Mouse (Mus musculus) gastrocnemius, postnatal 10 days (tissue): ENCODE results near the gene Prrt2. TPM values are rescaled to one million over a fixed set of nuclear protein-coding genes. Genes with fewer than 3 reads are reported as not detected.

Source experiments
- DNase-seq: peaks from one replicate; pipeline ENCODE4 v3.0.0; 2021; ENCODE audit warnings: mixed read lengths
- total RNA-seq, 2 experiments: library from RNA; stranded (reverse); gene quantifications; 2 replicates each; pipeline ENCODE4 v1.2.3; 2021

Prrt2 gene
- total RNA-seq, 2 experiments from 2014 or later: 1.9 to 4.6 TPM

DNA sequence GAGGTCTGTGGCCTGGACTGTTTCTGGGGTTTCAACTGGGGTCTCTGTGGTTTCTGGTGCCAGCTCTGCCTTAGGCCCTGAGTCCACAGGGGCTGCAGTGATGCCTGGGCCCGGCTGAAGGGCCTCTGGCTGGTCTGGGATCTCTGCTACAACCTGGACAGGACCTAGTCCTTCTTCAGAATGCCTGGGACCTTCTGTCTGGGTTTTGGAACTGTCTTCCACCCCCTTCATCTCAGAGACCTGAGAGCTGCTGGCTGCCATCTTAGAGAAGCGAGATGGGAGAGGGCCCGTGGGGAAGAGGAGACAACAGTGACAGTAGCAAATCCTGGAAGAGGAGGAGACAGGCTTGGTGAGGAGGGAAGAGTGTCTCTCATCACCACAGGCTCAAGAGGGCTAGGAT lies 980 bp downstream of the Prrt2 start:
- no peak for DNase-seq

DNA sequence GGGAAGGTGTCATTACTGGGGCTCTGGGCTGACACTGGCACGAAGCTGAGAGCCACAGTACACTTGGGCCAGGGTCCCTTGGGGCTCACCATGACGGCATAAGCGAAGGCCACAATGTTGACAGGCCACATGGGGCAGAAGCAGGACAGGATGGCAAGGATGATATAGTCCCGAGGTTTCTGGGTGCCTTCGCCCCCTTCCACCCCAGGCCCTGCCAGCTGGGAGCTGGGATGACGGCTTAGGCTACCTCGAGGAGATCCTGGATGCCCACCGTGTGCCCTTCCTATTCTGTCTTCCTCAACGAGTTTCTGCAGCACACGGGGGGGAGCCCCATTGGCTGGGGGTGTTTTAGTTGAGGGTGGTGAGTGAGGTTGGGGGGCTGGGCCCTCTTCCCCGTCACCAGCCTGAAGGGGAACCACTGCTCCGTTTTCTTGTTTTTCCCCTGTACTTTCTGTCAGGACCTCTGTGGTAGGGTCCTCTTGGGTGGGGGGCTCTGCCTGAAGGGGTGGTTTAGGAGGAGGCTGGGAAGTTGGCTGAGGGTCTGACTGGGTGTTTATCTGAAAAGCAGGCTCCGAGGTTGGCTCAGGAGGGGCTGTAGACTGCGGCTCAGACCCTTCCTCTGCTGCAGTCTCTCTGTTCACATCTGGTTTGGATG lies 1.6 kb downstream of the Prrt2 start:
- no peak for DNase-seq

DNA sequence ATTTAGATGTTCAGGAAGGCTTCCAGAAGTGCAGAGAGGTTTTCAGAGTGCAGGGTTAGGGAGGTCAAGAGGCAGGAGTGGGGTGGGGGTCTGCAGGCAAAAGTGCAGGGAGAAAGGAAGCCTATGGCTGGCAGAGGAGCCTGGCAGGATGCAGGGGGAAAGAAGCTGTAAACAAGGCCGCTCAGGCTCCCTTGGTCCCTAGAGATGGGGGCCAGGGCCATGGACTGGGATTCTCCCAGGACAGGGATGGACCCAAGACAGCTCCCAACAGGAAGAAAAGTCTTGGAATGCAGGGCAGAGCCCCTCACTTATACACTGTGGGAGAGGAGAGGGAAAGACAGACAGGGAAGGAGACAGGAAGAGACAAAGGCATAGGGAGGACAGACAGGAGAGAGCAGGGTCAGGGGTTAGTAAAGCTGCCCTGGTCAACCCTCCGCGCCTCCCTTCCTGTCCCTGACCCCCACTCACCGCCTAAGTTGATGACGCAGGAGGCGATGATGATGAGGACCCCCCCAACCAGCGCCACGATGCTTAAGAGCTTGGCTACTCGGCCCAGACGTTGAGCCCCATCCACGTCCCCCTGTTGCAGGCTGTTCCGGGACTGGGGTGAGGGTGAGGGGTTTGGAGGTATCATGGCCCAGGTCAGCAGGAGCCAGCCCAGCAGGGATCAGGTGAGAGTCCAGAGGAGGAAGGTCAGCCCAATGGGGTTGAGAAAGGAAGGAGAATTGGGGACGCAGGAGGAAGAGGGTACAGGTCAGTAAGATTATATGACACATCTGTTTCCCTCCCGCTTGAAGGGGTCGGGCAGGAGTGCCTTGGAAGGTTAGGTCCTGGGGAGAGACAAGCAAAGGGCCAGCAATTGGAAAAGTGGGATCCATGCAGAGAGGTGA lies 2.4 kb downstream of the Prrt2 start:
- peak; percentile 14 for DNase-seq

DNA sequence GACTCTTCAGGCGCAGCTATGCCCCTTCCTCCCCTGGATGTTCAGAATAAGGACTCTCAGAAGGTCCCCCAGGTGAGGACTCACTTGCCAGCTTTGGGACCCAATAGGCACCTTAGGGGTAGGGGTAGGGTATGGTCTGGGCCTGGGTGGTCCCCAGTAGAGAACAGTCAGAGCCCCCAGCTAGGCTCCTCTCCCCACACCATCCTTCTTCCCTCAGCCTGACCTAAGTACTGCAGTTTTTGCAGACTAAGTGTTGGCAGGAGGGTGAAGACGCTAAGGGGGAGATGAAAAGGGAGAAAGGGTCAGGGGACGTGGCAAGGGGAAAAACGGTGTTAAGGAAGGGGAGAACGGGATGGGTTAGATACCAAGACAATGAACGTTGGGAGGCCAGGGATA lies 3.1 kb downstream of the Prrt2 start:
- no peak for DNase-seq

DNA sequence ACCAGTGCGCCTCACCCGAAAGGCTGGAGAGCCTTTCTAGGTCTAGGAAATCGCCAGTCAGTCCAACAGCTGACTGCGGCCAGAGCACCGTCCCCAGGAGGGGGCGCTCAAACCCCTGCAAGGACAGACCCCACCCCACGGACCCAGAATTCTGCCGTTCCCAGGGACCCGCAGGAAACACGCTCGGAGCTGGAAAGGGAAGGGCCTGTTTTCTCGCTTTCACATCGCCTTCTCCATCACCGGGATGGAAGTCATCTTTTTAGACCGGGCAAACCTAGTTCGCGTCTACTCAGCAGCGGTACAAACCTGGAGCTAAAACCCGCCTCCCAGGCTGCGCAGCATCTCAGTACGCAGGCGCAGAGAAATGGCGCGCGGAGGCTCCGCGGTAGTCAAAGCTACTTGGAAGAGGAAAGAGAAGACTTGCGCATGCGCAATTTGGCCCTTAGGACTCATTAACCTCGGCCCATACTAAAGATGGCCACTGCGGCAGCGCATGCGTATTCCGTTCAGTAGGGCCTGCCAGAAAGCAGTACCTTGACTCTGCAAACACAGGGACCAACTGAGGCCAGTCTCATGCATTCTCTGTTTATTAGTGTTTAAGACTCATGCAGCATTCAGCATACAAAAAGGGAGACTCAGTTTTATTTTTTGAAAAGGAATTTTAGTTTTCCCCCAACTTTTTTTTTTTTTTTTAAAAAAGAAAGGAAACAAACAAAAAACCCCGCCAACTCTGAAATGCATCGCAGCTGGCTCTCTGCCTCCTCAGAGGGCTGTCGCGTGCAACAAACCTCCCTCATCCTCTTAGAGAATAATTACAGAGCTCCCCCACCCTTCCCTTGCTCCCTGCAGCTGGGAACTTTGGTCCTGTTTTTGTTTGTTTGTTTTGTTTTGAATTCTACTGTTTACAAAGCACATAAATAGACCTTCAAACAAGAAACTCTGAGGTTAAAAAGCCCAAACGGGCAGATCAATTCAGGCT lies 3.8 kb downstream of the Prrt2 start, which contains the start of gene Pagr1a:
Gene Pagr1a (minus strand): TSS at position 382 of the 979 bp plus-strand sequence.
- peak; percentile 96 for DNase-seq

DNA sequence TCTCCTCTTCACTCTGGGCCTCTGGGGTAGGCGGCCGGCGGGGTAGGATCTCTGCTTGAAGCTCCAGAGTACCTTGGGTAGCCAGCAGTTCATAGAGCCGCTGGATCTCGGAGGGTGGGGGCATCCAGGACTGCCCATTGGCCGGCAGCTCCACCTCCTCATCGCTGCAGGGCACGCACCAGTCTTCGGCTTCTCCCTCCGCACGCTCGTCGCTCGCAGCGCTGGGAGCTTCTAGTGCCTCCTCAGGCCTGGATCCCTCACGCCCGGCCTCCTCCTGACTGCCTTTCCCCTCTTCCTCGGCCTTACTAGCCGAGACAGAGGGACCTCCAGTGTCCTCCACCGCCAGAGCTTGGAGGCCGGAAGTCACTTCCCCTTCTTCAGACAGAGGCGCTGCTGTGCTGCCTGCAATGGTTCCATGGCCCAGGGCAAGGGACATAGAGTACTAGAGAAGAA lies 4.5 kb downstream of the Prrt2 start:
- no peak for DNase-seq

DNA sequence TGATC lies 4.7 kb downstream of the Prrt2 start, which contains the start of gene Pagr1b:
Gene Pagr1b (minus strand): TSS at position 4 of the 5 bp plus-strand sequence.
- DNase-seq: no peak

DNA sequence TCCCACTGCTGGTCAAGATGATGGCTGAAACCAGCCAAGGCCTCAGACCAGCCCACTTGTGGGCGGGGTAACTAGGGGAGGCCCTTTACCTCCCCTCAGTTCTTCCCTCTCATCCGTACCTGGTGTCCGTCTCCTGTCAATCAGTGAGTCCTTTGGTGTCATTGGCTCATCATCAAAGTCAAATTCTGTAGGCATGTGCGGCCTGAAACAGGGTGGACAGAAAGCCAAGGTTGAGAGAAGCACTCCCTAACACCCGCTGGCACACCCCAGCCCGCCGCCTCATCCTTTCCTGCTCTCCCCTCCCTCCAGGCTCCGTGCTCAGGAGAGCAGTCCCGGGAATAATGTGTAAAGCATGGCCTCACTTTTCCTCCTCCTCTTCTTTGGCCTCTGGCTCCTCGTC lies 4.9 kb downstream of the Prrt2 start:
- DNase-seq: no peak

DNA sequence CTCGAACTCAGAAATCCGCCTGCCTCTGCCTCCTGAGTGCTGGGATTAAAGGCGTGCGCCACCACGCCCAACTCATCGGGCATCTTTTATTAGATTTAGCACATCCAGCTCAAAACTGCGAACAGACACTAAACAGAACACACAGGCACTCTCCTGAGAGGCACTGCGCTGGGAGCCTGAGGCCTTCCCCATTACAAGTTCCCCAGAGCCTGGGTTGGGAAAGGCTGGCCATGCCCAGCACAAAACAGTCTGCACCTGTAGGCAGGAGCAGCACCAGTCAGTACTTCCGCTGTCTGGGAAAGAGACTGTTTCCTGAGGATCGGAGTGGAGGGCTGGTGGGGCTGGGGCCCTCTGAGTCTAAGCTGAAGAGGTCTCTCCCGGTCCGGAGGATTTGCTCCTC lies 6.0 kb downstream of the Prrt2 start:
- DNase-seq: no peak

DNA sequence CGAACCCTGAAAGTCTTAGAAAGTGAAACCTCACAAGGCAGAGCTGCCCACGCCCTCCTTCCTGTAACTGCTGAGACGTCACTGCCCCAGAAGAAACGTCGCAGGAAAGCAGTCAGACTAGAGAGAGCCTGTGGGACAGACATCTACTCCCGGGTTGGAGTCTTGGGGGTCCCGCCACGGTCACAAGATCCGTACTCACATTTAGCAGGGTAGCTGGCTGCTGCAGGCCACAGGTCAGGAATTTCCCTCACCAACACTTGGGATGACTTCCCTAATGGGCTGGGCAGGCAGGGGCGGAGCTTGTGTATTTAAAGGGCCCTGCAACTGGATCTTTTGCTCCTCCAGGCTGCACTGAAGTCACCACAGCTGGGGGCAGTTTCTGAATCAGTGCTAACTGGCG lies 6.7 kb downstream of the Prrt2 start, which contains the start of gene Mvp:
Gene Mvp (minus strand): TSS at position 302 of the 400 bp plus-strand sequence.
- peak; percentile 58 for DNase-seq

DNA sequence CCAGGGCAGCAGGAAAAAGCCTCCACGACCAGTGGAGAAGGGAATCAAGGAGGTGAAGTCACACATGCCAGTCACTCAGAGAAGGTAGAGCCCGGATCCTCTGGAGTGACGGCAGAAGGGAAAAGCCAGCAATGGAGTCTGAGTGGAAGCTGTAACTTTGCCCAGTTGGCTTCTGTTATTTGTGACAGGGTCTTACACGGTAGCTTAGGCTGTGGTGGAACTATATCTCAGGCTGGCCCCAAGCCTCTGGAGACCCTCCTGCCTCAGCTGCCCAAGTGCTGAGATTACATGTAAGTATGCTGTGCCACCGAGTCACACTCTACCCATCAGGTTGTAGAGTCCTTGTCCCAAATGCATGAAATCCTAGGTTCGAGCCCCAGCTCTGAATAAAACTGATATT lies 7.6 kb downstream of the Prrt2 start:
- no peak for DNase-seq

DNA sequence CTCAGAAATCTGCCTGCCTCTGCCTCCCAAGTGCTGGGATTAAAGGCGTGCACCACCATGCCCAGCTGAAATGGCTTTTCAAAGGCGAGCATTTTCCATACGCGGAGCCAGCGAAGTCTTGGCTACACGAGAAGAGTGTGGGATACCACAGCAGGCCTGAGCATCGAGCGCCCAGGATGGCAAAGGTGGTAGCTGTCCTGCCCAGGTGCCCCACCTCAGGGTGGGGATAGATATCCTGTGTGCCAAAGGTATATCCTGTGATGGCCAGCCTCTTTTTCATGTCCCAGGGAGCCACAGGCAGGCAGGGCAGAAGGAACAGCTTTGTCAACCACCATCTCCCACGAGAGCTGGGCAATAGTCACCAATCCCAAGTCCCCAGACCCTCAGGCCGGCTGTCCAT lies 8.2 kb downstream of the Prrt2 start:
- DNase-seq: no peak

DNA sequence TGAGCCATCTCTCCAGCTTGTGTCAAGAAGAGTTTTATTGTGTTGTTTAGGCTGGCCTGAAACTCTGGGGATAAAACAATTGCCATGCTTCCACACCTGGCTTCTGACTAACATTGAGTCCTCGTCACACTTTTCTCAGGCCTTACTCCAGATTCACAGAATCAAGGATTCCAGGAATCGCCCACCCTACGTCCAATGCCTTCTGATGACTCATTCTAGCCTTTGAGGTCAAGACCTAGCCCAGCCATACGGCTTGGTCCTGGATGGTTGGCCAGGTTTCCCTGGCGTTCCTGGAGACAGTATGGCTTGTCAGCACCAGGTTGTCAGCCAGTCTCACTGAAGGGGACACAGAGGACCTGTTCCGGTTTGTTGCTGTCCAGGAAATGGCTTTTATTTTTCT lies 8.6 kb downstream of the Prrt2 start:
- no peak for DNase-seq

DNA sequence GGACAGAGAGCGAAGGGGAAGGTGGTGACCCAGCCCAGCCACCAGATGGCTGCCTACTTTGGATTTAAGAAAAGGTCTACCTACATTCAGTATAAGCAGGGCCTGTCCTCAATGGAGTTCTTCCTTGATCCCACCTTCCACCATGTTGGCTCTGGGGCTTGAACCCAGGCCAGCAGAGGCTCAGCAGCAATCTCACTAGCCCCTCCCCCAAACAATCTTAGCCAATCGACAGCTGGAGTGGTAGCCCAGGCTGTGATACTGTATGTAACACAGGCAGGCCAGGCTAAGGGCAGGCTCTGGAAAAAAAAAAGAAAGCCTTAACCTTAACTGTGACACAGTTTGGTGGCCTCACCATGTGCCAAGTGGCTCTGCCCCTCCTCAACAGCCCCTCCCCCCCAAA lies 9.3 kb downstream of the Prrt2 start:
- no peak for DNase-seq

DNA sequence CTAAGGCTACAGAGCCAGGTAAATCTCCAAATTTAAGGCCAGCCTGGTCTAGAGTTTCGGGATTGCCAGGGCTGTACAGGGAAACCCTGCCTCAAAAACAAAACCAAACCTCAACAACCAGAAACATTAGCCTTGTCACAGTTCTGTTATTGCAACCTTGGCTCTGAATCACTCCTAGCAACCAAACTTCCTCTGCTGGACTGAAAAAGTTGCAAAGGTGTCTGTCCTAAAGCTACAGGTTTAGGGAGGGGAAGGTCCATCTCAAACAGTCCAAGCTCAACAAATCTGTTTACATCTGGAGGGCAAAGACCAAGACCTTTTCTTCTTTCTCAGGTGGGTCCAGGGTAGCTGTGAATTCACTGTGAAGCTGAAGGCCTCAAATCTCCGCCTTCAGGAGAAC lies 10.0 kb downstream of the Prrt2 start:
- DNase-seq: no peak

DNA sequence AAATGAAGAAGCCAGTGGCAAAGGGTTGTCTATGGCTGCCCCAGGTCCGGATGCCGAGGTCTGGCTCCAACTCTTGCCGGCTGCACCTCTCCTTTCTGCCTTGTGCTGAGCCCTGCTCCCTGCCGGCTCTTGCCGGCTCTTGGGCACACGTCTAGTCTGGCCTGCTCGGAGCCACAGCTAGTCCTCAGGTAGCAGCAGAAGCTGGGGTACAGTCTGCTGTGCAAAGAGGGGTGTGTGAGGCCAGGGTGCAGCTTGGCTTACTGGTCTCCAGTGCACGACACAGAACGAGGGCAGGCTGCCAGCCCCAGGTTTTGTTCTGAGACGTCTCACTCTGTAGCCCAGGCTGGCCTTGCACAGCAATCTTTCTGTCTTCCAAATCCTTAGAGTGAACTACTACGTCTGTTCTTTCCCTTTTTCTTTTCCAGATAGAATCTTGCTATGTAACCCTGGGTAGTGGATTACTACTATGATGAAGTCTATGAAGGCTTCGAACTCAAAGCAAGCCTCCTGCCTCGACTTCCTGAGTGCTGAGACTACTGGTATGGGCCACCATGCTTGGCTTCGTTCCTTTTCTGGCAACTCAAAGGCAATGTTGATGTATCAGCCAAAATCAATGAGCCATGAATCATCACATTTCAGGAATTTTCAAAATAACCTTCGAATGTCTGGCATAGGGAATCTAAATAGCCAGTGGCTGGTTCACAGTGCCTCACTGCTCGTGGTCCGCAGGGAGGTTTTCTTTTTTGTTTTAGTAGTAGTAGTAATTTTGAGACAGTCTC lies 11.5 kb downstream of the Prrt2 start:
- no peak for DNase-seq

DNA sequence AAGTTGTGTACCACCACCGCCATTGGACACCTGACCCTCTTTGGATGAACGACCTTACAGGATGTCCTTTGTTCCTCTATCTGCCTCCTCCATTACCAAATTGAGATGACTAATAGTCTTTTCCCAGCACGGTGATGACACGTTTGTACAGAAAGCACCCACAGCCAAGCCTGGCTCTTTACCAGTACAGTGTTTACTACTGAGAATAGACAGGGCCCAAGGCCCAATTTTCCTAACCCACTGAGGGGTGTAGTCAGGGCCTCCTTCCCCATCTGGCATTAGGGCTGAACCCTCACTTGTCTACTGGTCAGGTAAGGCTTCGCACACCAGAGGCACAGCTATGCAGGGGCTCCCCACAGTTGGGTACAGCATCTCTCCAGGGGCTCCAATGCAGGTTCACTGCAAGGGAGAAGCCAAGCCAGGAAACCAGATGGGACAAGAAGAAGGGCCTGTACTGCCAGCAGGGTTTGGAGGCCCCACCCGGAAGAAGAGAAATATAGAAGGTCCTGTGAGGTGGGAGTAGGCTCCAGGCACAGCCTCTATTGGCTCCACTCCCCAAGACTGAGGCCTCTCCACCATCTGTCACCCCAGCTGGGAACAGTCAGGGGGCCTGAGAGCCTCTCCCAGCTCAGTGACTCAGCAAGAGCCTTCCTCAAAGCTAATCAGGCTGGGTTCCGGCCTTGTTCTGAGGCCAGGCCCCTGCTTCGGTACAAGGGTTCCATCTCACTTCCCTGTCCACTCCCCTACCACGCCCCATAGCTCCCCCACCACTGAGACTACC lies 12.6 kb downstream of the Prrt2 start:
- peak; percentile 42 for DNase-seq

DNA sequence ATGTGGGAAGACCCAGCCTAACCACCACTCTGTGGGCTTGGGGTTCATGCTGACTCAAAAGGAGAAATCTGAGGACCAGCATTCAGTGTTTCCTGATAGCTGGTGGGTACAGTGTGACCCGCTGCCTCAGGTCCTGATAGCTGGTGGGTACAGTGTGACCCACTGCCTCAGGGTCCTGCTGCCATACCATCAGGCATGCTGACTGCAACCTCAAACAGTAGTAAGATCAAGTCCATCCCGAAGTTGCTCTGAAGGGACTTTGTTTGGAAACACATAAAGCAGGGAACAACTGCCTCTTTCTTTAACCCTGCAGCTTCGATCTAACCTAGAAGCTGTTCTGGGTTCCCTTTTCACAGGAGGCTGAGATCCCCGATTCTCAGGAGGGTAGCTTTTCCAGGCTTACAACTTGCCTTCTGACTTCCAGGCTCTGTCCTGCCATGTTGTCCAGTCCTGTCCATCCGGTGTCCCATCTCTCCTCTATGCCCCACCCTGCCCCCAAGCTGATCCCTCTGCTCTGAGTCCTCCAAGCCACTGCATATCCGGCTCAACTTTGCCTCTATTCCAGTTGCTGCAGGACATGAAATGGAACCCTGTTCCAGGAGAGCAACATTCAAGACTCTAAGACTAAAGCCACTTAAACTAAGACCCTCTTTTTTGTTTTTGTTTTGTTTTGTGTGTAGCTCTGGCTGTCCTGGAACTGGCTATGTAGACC lies 13.5 kb downstream of the Prrt2 start:
- DNase-seq: no peak

DNA sequence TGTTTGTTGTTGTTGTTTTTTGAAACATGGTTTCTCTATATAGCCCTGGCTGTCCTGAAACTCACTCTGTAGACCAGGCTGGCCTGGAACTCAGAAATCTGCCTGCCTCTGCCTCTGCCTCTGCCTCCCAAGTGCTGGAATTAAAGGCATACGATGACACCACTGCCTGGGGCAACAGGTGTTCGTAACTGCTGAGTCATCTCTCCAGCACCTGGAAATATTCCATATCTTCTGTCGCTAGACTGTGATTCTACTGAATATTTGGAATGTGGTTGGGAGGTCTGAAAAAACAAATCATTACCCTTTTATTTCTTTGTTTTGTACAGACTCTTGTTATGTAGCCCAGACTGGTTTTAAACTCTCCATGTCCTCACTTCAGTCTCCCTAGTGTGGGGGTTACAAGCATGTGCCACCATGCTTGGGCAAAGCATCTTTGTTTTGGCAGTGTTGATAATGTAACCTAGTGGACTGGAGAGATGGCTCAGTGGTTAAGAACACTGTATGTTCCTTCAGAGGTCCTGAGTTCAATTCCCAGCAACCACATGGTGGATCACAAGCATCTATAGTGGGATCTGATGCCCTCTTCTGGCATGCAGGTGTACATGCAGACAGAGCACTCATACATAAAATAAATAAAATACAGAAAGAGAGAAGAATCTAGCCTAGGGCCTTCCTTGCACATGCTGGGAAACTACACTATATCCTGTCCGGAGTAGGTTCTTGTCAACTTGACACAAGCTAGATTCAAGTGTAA lies 16.7 kb downstream of the Prrt2 start:
- no peak for DNase-seq

DNA sequence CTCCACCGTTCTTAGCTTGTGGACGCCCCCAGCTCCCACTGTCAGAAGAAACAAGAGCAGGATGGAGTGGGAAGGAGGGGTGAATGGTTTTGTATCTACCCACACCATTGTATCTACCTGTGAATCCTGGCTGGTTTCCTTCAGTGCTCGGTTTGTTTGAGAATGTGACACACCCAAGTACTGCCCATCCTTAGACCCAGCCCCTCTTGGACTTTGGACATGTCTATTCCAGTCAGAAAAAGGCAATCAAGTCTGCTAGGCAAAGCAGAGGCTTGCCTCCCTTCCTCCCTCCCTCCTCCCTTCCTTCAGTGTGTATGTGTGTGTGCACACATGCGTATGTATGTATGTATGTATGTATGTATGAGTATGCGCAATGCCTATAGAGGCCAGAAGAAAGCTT lies 17.4 kb downstream of the Prrt2 start:
- DNase-seq: no peak
